Mouse (Mus musculus): Measurements from ENCODE around the gene Stra6.

DNA sequence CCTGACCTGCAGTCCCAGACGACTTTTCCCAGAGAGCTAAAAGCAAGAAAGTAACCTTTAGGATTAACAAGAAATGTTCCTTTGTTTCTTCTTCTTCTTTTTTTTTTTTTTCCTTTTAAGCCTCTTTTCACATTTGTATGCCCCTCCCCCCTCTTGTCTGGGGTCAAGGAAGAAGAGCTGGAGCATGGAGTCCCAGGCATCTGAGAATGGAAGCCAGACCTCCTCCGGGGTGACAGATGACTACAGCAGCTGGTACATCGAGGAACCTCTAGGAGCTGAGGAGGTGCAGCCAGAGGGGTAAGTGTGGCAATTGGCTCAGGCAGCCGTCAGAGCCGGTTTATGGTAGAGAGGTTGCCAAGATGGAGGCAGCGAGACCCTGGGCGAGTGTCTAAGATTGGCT, 71.3 kb downstream of the Stra6 start:
- TF ChIP-seq CTCF (IDR thresholded peaks at IDR 0.05; ENCODE audit: borderline replicate concordance, insufficient read depth, low read depth, low read length) (no peak), POLR2A (IDR thresholded peaks at IDR 0.05; ENCODE audit: borderline replicate concordance, insufficient read depth, low read length) (no peak)

All from cerebellum, adult 2 months (tissue).